Mouse (Mus musculus) neutrophil, adult 5-6 weeks (primary cell): Measurements from ENCODE around the gene Rab20. TPM values are rescaled to one million over a fixed set of nuclear protein-coding genes. Genes with fewer than 3 reads are reported as not detected.

ENCODE experiments used
- ATAC-seq: fragments of 151-379, 151-347 bp; 2 replicates; pipeline ENCODE4 v1.8.0; 2017; ENCODE audit warnings: mild to moderate bottlenecking, moderate TSS enrichment; ENCODE audit not compliant: insufficient number of reproducible peaks, poor library complexity, low FRiP score, severe bottlenecking; ENCODE audit errors: extremely low read depth
- total RNA-seq: library from RNA; stranded (forward); fragments of 200-1000 nt; gene quantifications from 2 replicates; pipeline ENCODE4 v1.2.3, GENCODE M21; 2017

Gene Rab20
- total RNA-seq, 1 experiment from 2014 or later, result 15.4 TPM

DNA sequence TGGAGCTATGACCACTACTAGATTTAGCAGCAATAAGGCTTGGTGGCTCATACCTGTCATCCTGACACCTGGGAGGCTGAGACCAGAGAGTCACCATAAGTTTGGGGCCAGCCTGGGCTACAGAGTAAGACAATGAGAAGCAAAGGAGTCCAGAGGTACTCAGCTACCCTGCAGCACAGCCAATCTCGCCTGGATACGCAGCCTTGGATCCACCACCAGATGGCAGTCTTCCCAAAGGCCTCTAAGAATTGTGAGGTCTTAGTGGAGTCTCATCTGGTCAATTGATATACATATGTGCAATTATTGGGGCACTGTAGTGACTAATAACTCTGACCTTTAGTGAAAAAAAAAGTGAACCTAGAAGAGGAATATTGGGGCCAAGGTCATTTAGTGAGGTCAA, 58.9 kb downstream of the Rab20 start:
- ATAC-seq, result peak; percentile 49; the same call in 1 of the 2 replicates

DNA sequence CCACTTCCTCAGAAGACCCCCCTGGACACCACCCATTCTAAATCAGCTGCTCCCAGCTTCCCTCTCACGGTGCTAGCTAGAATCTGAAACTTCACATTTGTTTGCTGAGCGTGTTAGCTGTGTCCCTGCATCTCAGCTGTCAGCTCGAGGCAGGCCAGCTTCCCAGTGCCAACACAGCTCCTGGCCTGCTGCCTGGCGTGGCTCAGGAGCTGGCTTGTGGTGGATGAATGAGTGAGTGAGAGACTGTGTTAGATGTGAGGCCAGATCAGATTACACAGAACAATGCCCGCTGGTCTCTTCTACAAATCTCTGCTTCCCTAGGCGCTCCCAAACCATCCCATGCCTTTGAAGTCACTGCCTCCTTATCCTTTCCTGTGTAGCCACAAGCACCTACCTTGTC, 59.3 kb downstream of the Rab20 start:
- ATAC-seq, result no peak

DNA sequence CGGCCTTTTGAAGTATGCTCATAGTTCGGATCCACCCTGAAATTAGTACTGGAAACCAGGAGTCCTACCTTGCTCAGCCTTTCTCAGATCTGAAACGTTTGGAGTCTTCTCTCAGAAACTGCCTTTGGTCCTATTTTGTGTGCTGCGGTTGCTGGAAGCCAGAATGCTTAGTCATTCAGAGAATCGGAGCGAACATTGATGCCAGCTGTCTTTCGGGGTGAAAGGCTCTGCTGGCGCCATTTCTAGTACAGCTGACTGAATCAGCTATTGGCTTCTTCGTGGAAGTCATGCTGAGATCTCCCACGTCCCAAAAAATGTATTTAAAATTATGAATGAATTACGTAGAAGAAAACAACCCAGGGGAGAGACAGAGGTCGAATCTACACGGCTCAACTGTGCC, 60.7 kb downstream of the Rab20 start:
- no peak for ATAC-seq

DNA sequence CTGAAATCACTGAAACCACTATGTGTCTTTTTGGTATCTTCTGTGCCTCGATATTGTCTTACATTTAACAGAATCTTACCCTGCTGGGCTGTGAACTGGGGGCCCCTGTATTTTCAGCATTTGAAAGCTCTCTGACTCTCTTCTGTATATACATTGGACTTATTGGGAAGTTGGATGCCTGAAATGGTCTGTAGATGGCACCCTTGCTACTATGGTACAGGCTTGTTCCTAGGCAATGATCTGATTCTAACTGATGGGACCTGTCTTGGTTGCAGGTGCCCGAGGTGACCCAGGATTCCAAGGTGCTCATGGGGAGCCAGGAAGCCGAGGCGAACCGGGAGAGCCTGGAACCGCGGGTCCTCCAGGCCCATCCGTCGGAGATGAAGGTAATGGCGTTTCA, 63.4 kb downstream of the Rab20 start:
- ATAC-seq, result no peak

DNA sequence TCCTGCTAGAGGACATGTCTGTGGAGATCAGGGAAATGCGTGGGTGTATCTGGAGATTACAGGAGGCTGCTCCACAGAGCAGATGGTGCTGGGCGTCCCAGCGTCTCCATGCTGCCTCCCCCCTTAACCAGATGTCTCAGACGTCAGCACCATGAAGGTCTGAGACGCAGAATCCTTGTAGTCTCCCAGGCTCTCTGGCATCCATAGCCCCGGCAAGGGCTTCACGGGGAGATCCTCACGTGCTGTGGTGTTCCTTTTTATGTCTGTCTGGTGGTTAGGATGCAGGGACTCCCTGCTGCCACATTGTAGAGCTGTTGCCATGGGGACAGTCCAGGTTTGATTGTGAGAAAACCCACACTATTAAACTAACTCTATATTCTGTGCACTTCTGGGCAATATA, 64.2 kb downstream of the Rab20 start:
- ATAC-seq, result no peak

DNA sequence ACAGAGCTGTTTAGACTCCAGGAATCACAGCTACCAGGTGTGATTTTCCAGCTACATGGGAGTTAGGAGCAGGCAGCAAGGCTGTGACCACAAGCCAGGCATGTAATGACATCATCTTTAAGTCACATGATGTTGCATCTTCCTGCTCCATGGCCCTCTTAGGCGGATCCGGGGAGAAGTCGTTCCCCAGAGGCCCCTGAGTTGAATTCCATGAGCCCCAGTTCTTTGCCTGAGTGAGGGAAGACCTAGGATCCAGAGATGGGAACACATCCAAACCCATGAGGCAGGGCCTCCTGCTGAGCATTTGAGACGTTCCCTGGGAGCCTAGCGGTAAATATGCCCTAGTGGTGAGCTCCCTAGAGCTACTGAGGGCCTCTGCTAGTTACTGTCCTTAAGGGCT, 66.1 kb downstream of the Rab20 start:
- ATAC-seq, result no peak

DNA sequence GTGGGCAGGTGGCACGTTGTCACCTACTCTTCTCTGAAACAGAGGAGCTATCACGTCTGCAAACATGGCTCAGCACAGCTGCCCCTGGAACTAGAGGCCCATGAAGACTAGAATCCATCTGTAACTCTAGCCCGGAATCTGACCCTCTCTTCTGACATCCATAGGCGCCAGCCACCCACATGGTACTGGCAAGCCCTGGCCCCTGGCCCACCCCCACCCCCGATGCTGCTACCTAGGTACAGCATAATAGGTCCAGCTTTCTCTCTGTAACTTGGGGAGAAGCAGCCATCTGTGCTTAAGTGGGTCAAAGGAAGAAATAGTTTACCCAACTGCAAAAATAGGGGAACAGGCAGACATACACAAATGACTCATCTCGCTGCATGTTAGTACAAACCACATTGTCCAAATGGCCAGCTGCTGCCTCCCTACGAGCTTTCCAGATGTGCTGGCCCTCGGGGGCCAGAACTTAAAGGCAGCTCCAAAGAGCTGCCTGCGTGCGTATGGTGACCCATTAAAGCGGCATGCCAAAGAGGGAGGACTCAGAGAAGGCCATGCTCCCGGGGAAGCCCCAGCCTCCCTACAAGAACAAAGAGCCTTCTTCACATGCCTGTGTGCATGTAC, 66.9 kb downstream of the Rab20 start:
- no peak for ATAC-seq

DNA sequence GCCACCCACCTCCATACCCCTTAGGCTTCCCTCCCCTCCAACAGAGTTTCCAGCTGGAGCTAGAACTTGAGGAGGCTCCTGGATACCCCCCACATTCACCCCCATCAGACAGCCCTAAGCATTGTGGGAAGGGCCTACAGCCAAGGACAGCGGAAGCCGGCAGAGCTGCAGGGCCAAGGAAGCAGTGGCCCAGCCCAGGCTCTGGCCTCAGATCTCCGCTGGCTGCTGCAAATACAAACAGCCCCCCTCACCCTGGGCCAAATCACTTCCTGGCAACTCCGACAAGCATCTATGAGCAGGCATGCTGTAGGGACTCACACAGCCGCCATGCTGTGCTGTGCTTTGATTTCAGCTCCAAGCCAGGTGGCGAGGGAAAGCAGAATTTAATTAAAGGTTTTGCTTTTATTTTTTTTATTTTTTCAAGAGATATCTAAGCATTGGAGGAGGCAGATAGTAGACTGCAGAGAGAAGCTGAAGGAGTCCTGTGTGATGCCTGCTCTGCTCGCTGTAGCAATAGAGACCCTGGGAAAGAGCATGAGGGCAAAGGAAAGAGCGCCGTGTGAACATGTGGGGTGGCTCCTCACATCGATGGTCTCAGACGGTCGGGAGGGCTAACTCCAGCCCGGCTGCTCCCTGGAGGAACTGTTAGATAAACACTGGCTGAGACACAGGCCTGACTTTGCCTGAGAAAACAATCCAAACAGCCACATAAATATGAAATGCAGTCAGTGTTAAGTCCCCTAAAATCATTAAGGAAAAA, 72.6 kb downstream of the Rab20 start:
- no peak for ATAC-seq

DNA sequence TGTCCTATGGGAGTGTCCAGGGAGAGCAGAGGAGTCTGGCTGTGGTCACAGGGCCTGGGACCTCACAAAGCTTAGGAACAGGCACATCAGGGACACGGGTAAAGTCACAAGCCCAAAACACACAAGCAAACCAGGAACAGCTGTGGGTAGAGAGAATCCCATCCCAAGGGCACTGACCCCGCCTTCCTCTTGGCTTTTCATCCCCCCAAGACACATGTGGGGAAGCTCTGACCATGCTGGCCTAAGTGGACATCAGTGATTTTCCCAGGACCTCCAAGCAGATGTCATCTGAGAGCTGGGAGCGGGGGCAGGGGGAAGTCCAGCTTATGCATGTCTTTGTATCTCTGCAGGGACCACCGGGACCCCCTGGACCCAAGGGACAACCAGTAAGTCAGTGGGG, 73.9 kb downstream of the Rab20 start:
- no peak for ATAC-seq

DNA sequence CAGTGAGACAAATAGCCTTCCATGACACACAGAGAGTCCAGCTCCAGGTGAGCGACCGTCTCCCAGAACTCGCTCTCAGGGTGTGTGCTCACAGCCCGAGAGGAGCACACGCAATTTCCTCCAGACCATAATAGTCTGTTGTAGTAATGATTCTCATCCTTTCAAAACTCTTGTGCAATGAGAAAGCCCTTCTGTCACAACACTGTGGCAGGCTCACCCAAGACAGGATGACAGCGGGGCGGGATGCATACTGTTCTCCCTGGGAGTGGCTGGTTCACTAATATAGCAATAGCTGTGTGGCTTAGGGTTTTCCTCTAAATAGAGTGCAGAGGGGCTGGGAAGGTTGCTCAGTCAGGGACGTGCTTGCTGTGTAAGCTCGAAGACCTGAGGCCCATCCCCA, 74.7 kb downstream of the Rab20 start:
- peak; percentile 80 for ATAC-seq

Other genes with a start within 250 kb of the Rab20 start
- 0.37 TPM in 1 of 2 replicates, not detected in the other for gene Col4a2, start 165.9 kb downstream of the Rab20 start, total RNA-seq
- gene Col4a1, start 165.9 kb downstream of the Rab20 start, total RNA-seq, result 1.5 TPM in 1 of 2 replicates, not detected in the other
- gene Naxd, start 18.8 kb upstream of the Rab20 start, total RNA-seq, result 55.1 and 63.1 TPM in 2 replicates
- 27.9 and 32.9 TPM in 2 replicates for gene Cars2, start 72.1 kb upstream of the Rab20 start, total RNA-seq
- 113 and 115 TPM in 2 replicates for gene Ing1, start 76.9 kb upstream of the Rab20 start, total RNA-seq
- gene Ankrd10, start 157.0 kb upstream of the Rab20 start, total RNA-seq, result 56.7 and 62.0 TPM in 2 replicates
- not detected in 2 replicates for gene 1700016D06Rik, start 222.4 kb upstream of the Rab20 start, total RNA-seq
- gene Arhgef7, start 249.0 kb upstream of the Rab20 start, total RNA-seq, result 34.1 and 35.5 TPM in 2 replicates